Comparison of ENCODE assay signal across 28 mouse cellular contexts in the genomic region with DNA sequence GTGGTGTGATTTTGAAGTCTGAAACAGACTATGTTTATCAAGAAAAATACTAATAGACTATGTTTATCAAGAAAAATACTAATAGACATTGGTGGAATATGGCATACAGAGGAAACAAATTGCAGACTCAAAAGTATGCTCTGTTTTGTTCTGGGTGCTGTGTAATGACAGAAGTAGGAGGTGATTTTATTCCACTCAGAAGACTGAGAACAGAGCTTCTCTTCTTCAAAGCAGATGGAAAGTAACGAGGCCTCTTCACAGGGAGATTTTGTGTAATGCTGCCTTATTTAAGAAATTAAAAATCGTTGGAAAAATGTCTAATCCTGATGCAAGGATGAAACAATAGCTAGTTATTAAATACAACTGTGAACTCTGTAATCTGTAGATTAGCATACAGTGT.
"Had no signal": no experiment of that assay in that cellular context is flagged by ENCODE, and none has a peak within 500 bp of the region (broad histone marks: within the 10 kb centered on the region; RNA-seq: fewer than 3 reads in every experiment).

No protein-coding gene starts in this region.

- H3K27ac ChIP-seq: embryonic facial prominence, embryonic 10.5 days; embryonic facial prominence, embryonic 12.5 days; embryonic facial prominence, embryonic 13.5 days; embryonic facial prominence, embryonic 15.5 days; forebrain, embryonic 10.5 days; forebrain, embryonic 12.5 days; forebrain, embryonic 13.5 days; forebrain, embryonic 15.5 days; gastrocnemius, adult 2 months; heart, adult 2 months had no signal

- H3K4me3 ChIP-seq: embryonic facial prominence, embryonic 10.5 days; embryonic facial prominence, embryonic 12.5 days; embryonic facial prominence, embryonic 13.5 days; embryonic facial prominence, embryonic 15.5 days; erythroblast, embryonic 14.5 days; forebrain, embryonic 10.5 days; forebrain, embryonic 12.5 days; forebrain, embryonic 13.5 days; forebrain, embryonic 15.5 days; gastrocnemius, adult 2 months; heart, adult 2 months had no signal

- DNase-seq: cerebellum, adult 8-10 months; cerebellum, adult 9-10 months; cerebellum, adult 9-11 months; cerebellum, postnatal 10 days; cerebellum, postnatal 14 days; cerebellum, postnatal 25 days; cerebellum, postnatal 36 days; embryo, embryonic 11 days; forebrain, postnatal 0 days; gastrocnemius, adult 2 months; gastrocnemius, postnatal 10 days; gastrocnemius, postnatal 14 days; gastrocnemius, postnatal 25 days; gastrocnemius, postnatal 36 days; heart, adult 11 months; heart, adult 18-20 months; heart, adult 2 months had no signal

- ATAC-seq: forebrain, embryonic 13.5 days; forebrain, embryonic 14.5 days; forebrain, embryonic 15.5 days; forebrain, embryonic 16.5 days; forebrain, postnatal 0 days had no signal
